Mouse (Mus musculus) c-Kit-positive CD71-positive TER-119-negative erythroid progenitor cells, embryonic 14.5 days (primary cell): ENCODE measurements around the gene Creb1.
"Not testable (repeated sequence)": the region's sequence is repeated elsewhere in the genome, so short reads cannot be mapped to it uniquely, and the experiment has no call there.

Experiments
- DNase-seq: peaks from one replicate; pipeline ENCODE4 v3.0.0-alpha.2; 2013; ENCODE audit warnings: low read depth

The Creb1 gene

GRCm38 (mm10) chr1:64617715-64617984, 85.2 kb downstream of the Creb1 start:
- DNase-seq, result peak; percentile 57

GRCm38 (mm10) chr1:64618226-64618625, 85.8 kb downstream of the Creb1 start:
- DNase-seq, result no peak

GRCm38 (mm10) chr1:64621116-64621515, 88.7 kb downstream of the Creb1 start:
- no peak for DNase-seq

- no peak for DNase-seq
Observed at GRCm38 (mm10) chr1:64623558-64624435, 91.4 kb downstream of the Creb1 start.

- no peak for DNase-seq
Observed at GRCm38 (mm10) chr1:64625214-64625613, 92.8 kb downstream of the Creb1 start.

- no peak for DNase-seq
Observed at GRCm38 (mm10) chr1:64631526-64631925, 99.1 kb downstream of the Creb1 start.

- DNase-seq, result no peak
Observed at GRCm38 (mm10) chr1:64633237-64633636, 100.8 kb downstream of the Creb1 start.

- DNase-seq, result no peak
Observed at GRCm38 (mm10) chr1:64635624-64636023, 103.2 kb downstream of the Creb1 start.

- peak; percentile 64 for DNase-seq
Observed at GRCm38 (mm10) chr1:64639279-64639678, 106.8 kb downstream of the Creb1 start.

- DNase-seq, result no peak
Observed at GRCm38 (mm10) chr1:64641069-64641468, 108.6 kb downstream of the Creb1 start.

GRCm38 (mm10) chr1:64642541-64642940, 110.1 kb downstream of the Creb1 start:
- not testable (repeated sequence) for DNase-seq

- no peak for DNase-seq
Observed at GRCm38 (mm10) chr1:64644513-64644912, 112.1 kb downstream of the Creb1 start.

GRCm38 (mm10) chr1:64649362-64650124, 117.1 kb downstream of the Creb1 start:
- DNase-seq, result no peak

GRCm38 (mm10) chr1:64653701-64654100, 121.3 kb downstream of the Creb1 start:
- DNase-seq, result no peak
